Mouse (Mus musculus): ENCODE data around the gene Gzmk. TPM values are rescaled to one million over a fixed set of nuclear protein-coding genes. Genes with fewer than 3 reads are reported as not detected.

Gene Gzmk
- total RNA-seq, 1 experiment from 2014 or later: not detected

- DNase-seq: no peak
Measured at GRCm38 (mm10) chr13:113202184-113202583, 23.5 kb downstream of the Gzmk start.

- DNase-seq: no peak
Measured at GRCm38 (mm10) chr13:113201631-113202030, 24.1 kb downstream of the Gzmk start.

- DNase-seq: no peak
Measured at GRCm38 (mm10) chr13:113200726-113201125, 25.0 kb downstream of the Gzmk start.

GRCm38 (mm10) chr13:113199331-113199730 lies 26.4 kb downstream of the Gzmk start:
- DNase-seq: no peak

- DNase-seq: no peak
Measured at GRCm38 (mm10) chr13:113197872-113198502, 27.7 kb downstream of the Gzmk start.

- DNase-seq: no peak
Measured at GRCm38 (mm10) chr13:113196808-113197674, 28.7 kb downstream of the Gzmk start.

GRCm38 (mm10) chr13:113183720-113184119 lies 42.0 kb downstream of the Gzmk start:
- no peak for DNase-seq

GRCm38 (mm10) chr13:113183310-113183709 lies 42.4 kb downstream of the Gzmk start:
- no peak for DNase-seq

- no peak for DNase-seq
Measured at GRCm38 (mm10) chr13:113174162-113174561, 51.5 kb downstream of the Gzmk start.

GRCm38 (mm10) chr13:113170256-113170655 lies 55.5 kb downstream of the Gzmk start:
- no peak for DNase-seq

- peak; percentile 31 for DNase-seq
Measured at GRCm38 (mm10) chr13:113168018-113168534, 57.6 kb downstream of the Gzmk start.

GRCm38 (mm10) chr13:113164252-113165005 lies 61.3 kb downstream of the Gzmk start:
- no peak for DNase-seq

GRCm38 (mm10) chr13:113151556-113151955 lies 74.2 kb downstream of the Gzmk start:
- DNase-seq: no peak

GRCm38 (mm10) chr13:113139597-113139996 lies 86.1 kb downstream of the Gzmk start:
- no peak for DNase-seq

- DNase-seq: no peak
Measured at GRCm38 (mm10) chr13:113129974-113130373, 95.7 kb downstream of the Gzmk start.

Other genes with a start within 250 kb of the Gzmk start
- gene Ccno, start 238.1 kb downstream of the Gzmk start, total RNA-seq (2021): 0.71 and 1.6 TPM in 2 replicates
- gene Mcidas, start 232.1 kb downstream of the Gzmk start, total RNA-seq (2021): not detected in 2 replicates
- not detected in 2 replicates for gene Cdc20b, start 190.8 kb downstream of the Gzmk start, total RNA-seq (2021)
- gene Gpx8, start 179.5 kb downstream of the Gzmk start, total RNA-seq (2021): 76.6 and 82.5 TPM in 2 replicates
- gene Gzma, start 124.9 kb downstream of the Gzmk start, total RNA-seq (2021): 0.67 and 1.2 TPM in 2 replicates
- gene Esm1, start 16.2 kb downstream of the Gzmk start, total RNA-seq (2021): 4.4 and 7.3 TPM in 2 replicates
- 1.4 and 1.6 TPM in 2 replicates for gene BC067074, start 67.3 kb upstream of the Gzmk start, total RNA-seq (2021)

Measured in adrenal gland, postnatal 14 days (tissue).